Mouse (Mus musculus) limb, embryonic 15.5 days (tissue): ENCODE results near the gene Ncapg2. TPM values are rescaled to one million over a fixed set of nuclear protein-coding genes. Genes with fewer than 3 reads are reported as not detected.

Experiments used
- ATAC-seq: fragments of 200-750 bp; cut with Nextera tagmentation; 2 replicates; pipeline ENCODE4 v1.8.0; 2017; ENCODE audit warnings: low read depth, moderate TSS enrichment; ENCODE audit not compliant: insufficient number of reproducible peaks, low FRiP score, low TSS enrichment
- H3K27ac ChIP-seq: fragments of 300-500 bp; sonication (generic); 2 replicates; pipeline ENCODE4 v1.5.1; 2015; ENCODE audit warnings: moderate library complexity, mild to moderate bottlenecking, inconsistent platforms
- H3K27me3 ChIP-seq: fragments of 300-500 bp; sonication (generic); 2 replicates; pipeline ENCODE4 v1.6.1; 2015; ENCODE audit warnings: inconsistent platforms
- H3K36me3 ChIP-seq: fragments of 300-500 bp; sonication (generic); 2 replicates; pipeline ENCODE4 v1.6.1; 2015; ENCODE audit warnings: inconsistent platforms
- H3K4me1 ChIP-seq: fragments of 300-500 bp; sonication (generic); 2 replicates; pipeline ENCODE4 v1.6.1; 2015; ENCODE audit warnings: inconsistent platforms
- H3K4me2 ChIP-seq: fragments of 300-500 bp; sonication (generic); 2 replicates; pipeline ENCODE4 v1.6.1; 2015; ENCODE audit warnings: mild to moderate bottlenecking, inconsistent platforms
- H3K4me3 ChIP-seq: fragments of 300-500 bp; sonication (generic); 2 replicates; pipeline ENCODE4 v1.5.1; 2015; ENCODE audit warnings: mild to moderate bottlenecking, inconsistent platforms
- H3K9ac ChIP-seq: fragments of 300-500 bp; sonication (generic); 2 replicates; pipeline ENCODE4 v1.6.1; 2015; ENCODE audit warnings: inconsistent platforms
- H3K9me3 ChIP-seq: fragments of 300-500 bp; sonication (generic); 2 replicates; pipeline ENCODE4 v1.6.1; 2016; ENCODE audit warnings: inconsistent platforms
- WGBS: fragments of 180-500 bp; shearing (Covaris S2); methylation state at CpG from one replicate; pipeline ENCODE4 v1.1.7; 2015; 5-methylcytosine and 5-hydroxymethylcytosine counted together
- polyA plus RNA-seq: library from polyadenylated mRNA; unstranded; fragments of >200 nt; fragmentation: Nextera tagmentation; extraction: Ambion mirVana; gene quantifications from 2 replicates; pipeline ENCODE4 v1.2.1, GENCODE M21; 2015

Gene Ncapg2
- polyA plus RNA-seq, 1 experiment from 2014 or later, result 33.8 TPM

GRCm38 (mm10) chr12:116460379-116461065 is 55.3 kb downstream of the Ncapg2 start:
- ATAC-seq, result no peak
- H3K27ac ChIP-seq, result no peak overlapping the region
- H3K4me2 ChIP-seq, result no peak overlapping the region
- no peaks in the 10 kb centered on the region for H3K27me3 ChIP-seq
- no peak overlapping the region for H3K4me3 ChIP-seq
- H3K9ac ChIP-seq, result no peak overlapping the region
- peaks cover 31% of the 10 kb centered on the region; the same call in 1 of the 2 replicates for H3K36me3 ChIP-seq
- H3K4me1 ChIP-seq, result no peaks in the 10 kb centered on the region
- no peaks in the 10 kb centered on the region for H3K9me3 ChIP-seq
- WGBS, result 92% methylated on average over 6 of the region's 6 CpGs

- no peaks in the 10 kb centered on the region for H3K9me3 ChIP-seq
- no peak overlapping the region for H3K27ac ChIP-seq
- WGBS, result 86% methylated on average over 5 of the region's 5 CpGs
- H3K9ac ChIP-seq, result no peak overlapping the region
- no peaks in the 10 kb centered on the region for H3K27me3 ChIP-seq
- H3K4me3 ChIP-seq, result no peak overlapping the region
- H3K4me2 ChIP-seq, result no peak overlapping the region
- peaks cover 6% of the 10 kb centered on the region; the same call in 1 of the 2 replicates for H3K36me3 ChIP-seq
- no peak for ATAC-seq
- H3K4me1 ChIP-seq, result no peaks in the 10 kb centered on the region
These were observed 61.8 kb downstream of the Ncapg2 start for GRCm38 (mm10) chr12:116467030-116467429.

- Histone ChIP-seq H3K27ac (no peak overlapping the region), H3K4me1 (no peaks in the 10 kb centered on the region), H3K9ac (no peak overlapping the region), H3K9me3 (no peaks in the 10 kb centered on the region), H3K36me3 (peaks cover 6% of the 10 kb centered on the region; the same call in 1 of the 2 replicates), H3K27me3 (no peaks in the 10 kb centered on the region), H3K4me2 (no peak overlapping the region), H3K4me3 (no peak overlapping the region)
- ATAC-seq, result no peak
- WGBS, result 89% methylated on average over 1 of the region's 1 CpGs
These were observed 63.1 kb downstream of the Ncapg2 start for GRCm38 (mm10) chr12:116468348-116468747.

- Histone ChIP-seq H3K9me3 (no peaks in the 10 kb centered on the region), H3K9ac (no peak overlapping the region), H3K4me2 (no peak overlapping the region), H3K27ac (no peak overlapping the region), H3K36me3 (peaks cover 6% of the 10 kb centered on the region; the same call in 1 of the 2 replicates), H3K4me1 (no peaks in the 10 kb centered on the region), H3K27me3 (no peaks in the 10 kb centered on the region), H3K4me3 (no peak overlapping the region)
- WGBS, result 84% methylated on average over 3 of the region's 3 CpGs
- ATAC-seq, result no peak
These were observed 63.9 kb downstream of the Ncapg2 start for GRCm38 (mm10) chr12:116469096-116469495.

GRCm38 (mm10) chr12:116473264-116473663 is 68.1 kb downstream of the Ncapg2 start:
- no peaks in the 10 kb centered on the region for H3K36me3 ChIP-seq
- no peak overlapping the region for H3K9ac ChIP-seq
- 77% methylated on average over 2 of the region's 2 CpGs for WGBS
- no peaks in the 10 kb centered on the region for H3K4me1 ChIP-seq
- no peak for ATAC-seq
- H3K9me3 ChIP-seq, result no peaks in the 10 kb centered on the region
- H3K4me2 ChIP-seq, result no peak overlapping the region
- no peak overlapping the region for H3K27ac ChIP-seq
- H3K27me3 ChIP-seq, result no peaks in the 10 kb centered on the region
- H3K4me3 ChIP-seq, result no peak overlapping the region

GRCm38 (mm10) chr12:116473761-116474160 is 68.6 kb downstream of the Ncapg2 start:
- ATAC-seq, result no peak
- Histone ChIP-seq H3K27me3 (no peaks in the 10 kb centered on the region), H3K4me3 (no peak overlapping the region), H3K9me3 (no peaks in the 10 kb centered on the region), H3K4me1 (no peaks in the 10 kb centered on the region), H3K36me3 (no peaks in the 10 kb centered on the region), H3K9ac (no peak overlapping the region), H3K27ac (no peak overlapping the region), H3K4me2 (no peak overlapping the region)

GRCm38 (mm10) chr12:116474676-116475075 is 69.5 kb downstream of the Ncapg2 start:
- Histone ChIP-seq H3K4me2 (no peak overlapping the region), H3K27me3 (no peaks in the 10 kb centered on the region), H3K4me1 (no peaks in the 10 kb centered on the region), H3K9me3 (no peaks in the 10 kb centered on the region), H3K4me3 (no peak overlapping the region), H3K36me3 (no peaks in the 10 kb centered on the region), H3K27ac (no peak overlapping the region), H3K9ac (no peak overlapping the region)
- no peak for ATAC-seq
- WGBS, result 54% methylated on average over 3 of the region's 3 CpGs

- WGBS, result 60% methylated on average over 1 of the region's 1 CpGs
- no peak overlapping the region for H3K27ac ChIP-seq
- H3K9me3 ChIP-seq, result no peaks in the 10 kb centered on the region
- H3K36me3 ChIP-seq, result no peaks in the 10 kb centered on the region
- ATAC-seq, result no peak
- H3K4me1 ChIP-seq, result no peaks in the 10 kb centered on the region
- H3K9ac ChIP-seq, result no peak overlapping the region
- H3K4me3 ChIP-seq, result no peak overlapping the region
- no peak overlapping the region for H3K4me2 ChIP-seq
- no peaks in the 10 kb centered on the region for H3K27me3 ChIP-seq
These were observed 73.6 kb downstream of the Ncapg2 start for GRCm38 (mm10) chr12:116478771-116479170.

- H3K4me2 ChIP-seq, result no peak overlapping the region
- 90% methylated on average over 1 of the region's 1 CpGs for WGBS
- H3K27me3 ChIP-seq, result peaks cover 16% of the 10 kb centered on the region
- no peak for ATAC-seq
- no peaks in the 10 kb centered on the region for H3K36me3 ChIP-seq
- no peaks in the 10 kb centered on the region for H3K9me3 ChIP-seq
- no peak overlapping the region for H3K4me3 ChIP-seq
- H3K27ac ChIP-seq, result no peak overlapping the region
- H3K4me1 ChIP-seq, result peaks cover 14% of the 10 kb centered on the region
- H3K9ac ChIP-seq, result no peak overlapping the region
These were observed 76.7 kb downstream of the Ncapg2 start for GRCm38 (mm10) chr12:116481921-116482320.

GRCm38 (mm10) chr12:116483581-116483980 is 78.4 kb downstream of the Ncapg2 start:
- no peak overlapping the region for H3K9ac ChIP-seq
- H3K27me3 ChIP-seq, result peaks cover 25% of the 10 kb centered on the region
- H3K27ac ChIP-seq, result no peak overlapping the region
- no peak overlapping the region for H3K4me3 ChIP-seq
- no peaks in the 10 kb centered on the region for H3K36me3 ChIP-seq
- no peak for ATAC-seq
- peaks cover 14% of the 10 kb centered on the region for H3K4me1 ChIP-seq
- H3K9me3 ChIP-seq, result no peaks in the 10 kb centered on the region
- no peak overlapping the region for H3K4me2 ChIP-seq
- WGBS, result 55% methylated on average over 2 of the region's 2 CpGs

GRCm38 (mm10) chr12:116484991-116485390 is 79.8 kb downstream of the Ncapg2 start:
- WGBS, result 81% methylated on average over 8 of the region's 8 CpGs
- Histone ChIP-seq H3K4me3 (no peak overlapping the region), H3K27me3 (peaks cover 25% of the 10 kb centered on the region), H3K4me1 (peaks cover 14% of the 10 kb centered on the region), H3K36me3 (no peaks in the 10 kb centered on the region), H3K9me3 (no peaks in the 10 kb centered on the region), H3K27ac (no peak overlapping the region), H3K9ac (no peak overlapping the region), H3K4me2 (no peak overlapping the region)
- ATAC-seq, result no peak

GRCm38 (mm10) chr12:116485591-116486403 is 80.6 kb downstream of the Ncapg2 start, which contains the start of gene Ptprn2:
Ptprn2 (plus strand) TSS chr12:116485720.
- peaks cover 14% of the 10 kb centered on the region for H3K4me1 ChIP-seq
- peaks cover 25% of the 10 kb centered on the region for H3K27me3 ChIP-seq
- peak within 1 kb of the TSS; percentile 99 for H3K4me2 ChIP-seq
- H3K27ac ChIP-seq, result no peak within 1 kb of the TSS
- H3K36me3 ChIP-seq, result no peaks in the 10 kb centered on the region
- no peaks in the 10 kb centered on the region for H3K9me3 ChIP-seq
- peak; percentile 81 for ATAC-seq
- peak within 1 kb of the TSS; percentile 51 for H3K4me3 ChIP-seq
- WGBS, result under 1% methylated on average over 78 of the region's 86 CpGs
- no peak within 1 kb of the TSS for H3K9ac ChIP-seq
